Mouse (Mus musculus) heart, embryonic 11.5 days (tissue): ENCODE data around the gene Nes. TPM values are rescaled to one million over a fixed set of nuclear protein-coding genes. Genes with fewer than 3 reads are reported as not detected.

ENCODE experiments used
- ATAC-seq: fragments of 200-750 bp; cut with Nextera tagmentation; replicated peaks from 2 replicates; pipeline ENCODE4 v1.8.0; 2017; ENCODE audit warnings: moderate library complexity; ENCODE audit not compliant: insufficient number of reproducible peaks, low FRiP score, low TSS enrichment
- H3K27ac ChIP-seq: fragments of 300-500 bp; sonication (generic); 2 replicates; pipeline ENCODE4 v1.5.1; 2014; ENCODE audit warnings: mild to moderate bottlenecking, low read depth, low read length
- H3K27me3 ChIP-seq: fragments of 300-500 bp; sonication (generic); 2 replicates; pipeline ENCODE4 v1.6.1; 2014; ENCODE audit warnings: mild to moderate bottlenecking, low read length, mixed read lengths; ENCODE audit not compliant: control insufficient read depth, insufficient read depth
- H3K36me3 ChIP-seq: fragments of 300-500 bp; sonication (generic); 2 replicates; pipeline ENCODE4 v1.6.1; 2014; ENCODE audit warnings: mild to moderate bottlenecking, low read length, moderate library complexity, mixed read lengths; ENCODE audit not compliant: control insufficient read depth, insufficient read depth
- H3K4me1 ChIP-seq: fragments of 300-500 bp; sonication (generic); 2 replicates; pipeline ENCODE4 v1.6.1; 2014; ENCODE audit warnings: low read length; ENCODE audit not compliant: control insufficient read depth, insufficient read depth
- H3K4me2 ChIP-seq: fragments of 300-500 bp; sonication (generic); 2 replicates; pipeline ENCODE4 v1.6.1; 2014; ENCODE audit warnings: mild to moderate bottlenecking, moderate library complexity
- H3K4me3 ChIP-seq: fragments of 300-500 bp; sonication (generic); 2 replicates; pipeline ENCODE4 v1.5.1; 2014; ENCODE audit warnings: low read depth, low read length
- H3K9ac ChIP-seq: fragments of 300-500 bp; sonication (generic); 2 replicates; pipeline ENCODE4 v1.6.1; 2014; ENCODE audit warnings: mild to moderate bottlenecking, low read depth, low read length, moderate library complexity
- H3K9me3 ChIP-seq: fragments of 300-500 bp; sonication (generic); replicated peaks from 2 replicates; pipeline ENCODE4 v1.6.1; 2016; ENCODE audit warnings: low read length; ENCODE audit not compliant: control insufficient read depth
- WGBS: fragments of 180-500 bp; shearing (Covaris S2); extraction: QIAGEN DNeasy Blood & Tissue Kit; methylation state at CpG from one replicate; pipeline ENCODE4 v1.1.7; 2014; ENCODE audit not compliant: insufficient replicate concordance; 5-methylcytosine and 5-hydroxymethylcytosine counted together
- polyA plus RNA-seq: library from polyadenylated mRNA; unstranded; fragments of >200 nt; fragmentation: Nextera tagmentation; extraction: Ambion mirVana; gene quantifications from 2 replicates; pipeline ENCODE4 v1.2.1, GENCODE M21; 2014

Nes gene
- polyA plus RNA-seq, 1 experiment from 2014 or later = 15.1 TPM

DNA sequence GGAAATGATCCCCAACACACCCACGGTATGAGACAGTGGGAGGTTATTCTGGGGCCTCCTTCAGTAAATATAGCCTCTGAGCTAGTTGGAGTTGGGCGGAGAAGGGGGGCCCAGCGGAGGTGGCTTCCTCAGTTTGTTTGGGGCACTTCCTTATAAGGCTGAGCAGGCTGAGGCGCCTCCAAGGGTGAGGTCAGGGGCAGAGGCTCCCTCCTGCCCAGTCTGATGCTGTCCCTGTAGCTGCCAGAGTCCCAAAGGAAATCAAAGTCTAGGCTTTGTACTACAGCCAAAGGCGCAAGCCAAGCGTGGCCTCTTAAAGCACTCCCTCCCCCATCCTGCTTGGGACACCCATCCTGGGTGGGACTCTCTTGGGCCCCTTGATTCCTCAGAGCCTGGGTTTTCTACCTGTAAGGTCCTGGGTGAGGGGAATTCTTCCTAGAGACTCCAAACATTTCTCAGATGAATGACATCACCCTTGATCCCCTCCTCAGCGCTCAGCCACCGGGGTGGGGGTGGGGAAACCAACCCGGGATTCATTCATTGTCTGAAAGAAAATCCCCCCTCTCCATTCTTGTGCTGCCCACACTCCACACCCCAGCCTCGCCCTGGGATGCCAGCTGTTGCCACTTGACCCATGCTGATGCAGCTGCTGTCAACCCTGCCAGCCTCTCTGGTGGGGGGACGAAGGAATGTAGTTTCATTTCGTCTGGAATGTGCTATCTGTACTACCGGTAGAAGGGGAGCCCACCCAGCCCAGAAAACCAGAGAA is 12.1 kb downstream of the Nes start:
- Histone ChIP-seq H3K9ac (peak overlapping the region; percentile 70), H3K4me1 (peaks cover 69% of the 10 kb centered on the region), H3K9me3 (no peaks in the 10 kb centered on the region), H3K4me3 (peak overlapping the region; percentile 19; the same call in 1 of the 2 replicates), H3K36me3 (no peaks in the 10 kb centered on the region), H3K27me3 (peaks cover under 1% of the 10 kb centered on the region; the same call in 1 of the 2 replicates), H3K4me2 (peak overlapping the region; percentile 56), H3K27ac (peak overlapping the region; percentile 97)
- 2% methylated on average over 13 of the region's 13 CpGs for whole genome bisulfite sequencing
- ATAC-seq = peak; percentile 49; the same call in 1 of the 2 replicates

DNA sequence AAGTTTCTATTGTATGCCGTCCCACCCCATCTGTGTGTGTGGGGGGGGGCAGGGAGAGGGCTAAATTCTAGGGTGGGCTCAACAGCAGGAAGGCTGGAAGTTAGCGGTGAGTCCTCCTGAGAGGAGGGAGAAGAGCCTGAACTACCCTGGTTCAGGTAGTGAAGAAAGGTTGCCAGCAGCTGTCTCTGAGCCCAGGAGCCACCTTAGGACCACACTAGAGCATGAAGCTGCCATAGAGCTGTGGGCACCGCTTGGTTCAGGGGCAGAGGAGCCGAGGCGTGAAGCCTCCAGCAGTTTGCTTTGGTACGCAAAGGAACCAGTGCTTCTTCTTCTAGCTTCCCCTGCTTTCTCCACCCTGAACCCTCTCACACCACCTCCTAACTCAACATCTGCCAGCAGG is 12.7 kb downstream of the Nes start:
- H3K4me1 ChIP-seq = peaks cover 71% of the 10 kb centered on the region
- no peaks in the 10 kb centered on the region for H3K36me3 ChIP-seq
- peaks cover 7% of the 10 kb centered on the region for H3K27me3 ChIP-seq
- peak overlapping the region; percentile 56 for H3K4me2 ChIP-seq
- WGBS = 46% methylated on average over 6 of the region's 6 CpGs
- peak overlapping the region; percentile 97 for H3K27ac ChIP-seq
- peak overlapping the region; percentile 19; the same call in 1 of the 2 replicates for H3K4me3 ChIP-seq
- H3K9me3 ChIP-seq = no peaks in the 10 kb centered on the region
- H3K9ac ChIP-seq = peak overlapping the region; percentile 70
- no peak for ATAC-seq

DNA sequence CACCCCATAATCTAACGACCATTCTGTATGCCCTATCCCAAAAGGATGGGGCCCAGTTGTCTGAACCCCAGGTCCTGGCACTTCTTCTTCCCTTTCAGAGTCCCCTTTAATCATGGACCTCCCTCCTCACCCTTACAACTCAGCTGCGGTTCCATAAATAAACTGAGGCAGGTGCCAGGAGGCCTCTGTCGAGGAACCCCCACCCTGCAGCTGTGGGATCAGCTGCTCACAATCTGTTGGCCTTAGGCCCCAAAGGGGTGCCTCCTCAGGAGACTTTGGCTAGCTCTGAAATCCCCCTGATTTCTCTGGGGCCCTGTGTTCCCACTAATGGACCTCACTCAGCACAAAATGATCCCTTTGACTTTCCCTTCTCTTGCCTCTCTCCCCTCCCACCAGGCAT is 13.2 kb downstream of the Nes start:
- no peak for ATAC-seq
- 0 out of 2 replicates have a peak overlapping the region, but pooled peaks have one; percentile 70 for H3K9ac ChIP-seq
- H3K36me3 ChIP-seq = no peaks in the 10 kb centered on the region
- H3K4me1 ChIP-seq = peaks cover 71% of the 10 kb centered on the region
- no peak overlapping the region for H3K4me3 ChIP-seq
- peak overlapping the region; percentile 97; the same call in 1 of the 2 replicates for H3K27ac ChIP-seq
- no peak overlapping the region for H3K4me2 ChIP-seq
- 33% methylated on average over 3 of the region's 3 CpGs for WGBS
- H3K27me3 ChIP-seq = peaks cover 11% of the 10 kb centered on the region
- no peaks in the 10 kb centered on the region for H3K9me3 ChIP-seq

DNA sequence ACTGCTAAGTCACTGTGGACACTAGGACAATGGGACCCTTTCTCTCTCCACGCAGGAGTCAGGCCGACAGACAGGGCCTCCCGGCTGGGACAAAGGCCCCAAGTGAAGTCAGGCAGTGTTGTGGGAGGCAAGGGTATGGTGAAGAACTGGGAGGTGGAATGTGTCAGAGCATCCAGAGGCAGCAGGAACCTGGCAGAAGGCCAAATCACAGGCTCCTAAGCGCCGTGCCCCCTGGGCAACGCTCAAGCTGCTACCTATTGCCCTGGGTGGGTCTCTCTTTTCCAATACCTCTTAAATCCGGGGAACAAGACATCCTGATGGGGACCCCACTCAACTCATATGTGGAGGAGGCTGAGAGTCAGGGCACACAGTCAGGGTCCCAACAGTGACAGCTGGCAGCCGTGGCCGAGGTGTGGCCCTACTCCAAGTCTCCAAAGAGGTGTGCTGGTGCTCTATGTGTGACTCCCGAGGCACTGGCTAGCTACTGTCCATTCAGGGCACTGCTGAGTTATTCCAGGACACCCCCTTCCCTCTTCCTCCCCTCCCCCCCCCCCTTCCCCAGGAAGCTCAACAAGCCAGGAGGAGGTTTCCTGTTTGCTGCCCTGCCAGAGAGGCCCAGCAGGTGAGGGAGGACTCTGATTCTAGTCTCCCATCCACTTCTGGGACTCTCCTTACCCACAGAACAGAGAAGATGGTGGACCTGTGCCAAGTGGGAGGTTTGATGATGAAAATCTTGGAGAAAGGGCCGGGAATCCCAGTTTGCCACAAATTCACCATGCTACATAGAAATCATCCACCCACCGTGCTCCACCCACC is 14.8 kb downstream of the Nes start:
- Histone ChIP-seq H3K4me1 (peaks cover 64% of the 10 kb centered on the region), H3K4me3 (no peak overlapping the region), H3K9ac (no peak overlapping the region), H3K36me3 (no peaks in the 10 kb centered on the region), H3K9me3 (no peaks in the 10 kb centered on the region), H3K27me3 (peaks cover 26% of the 10 kb centered on the region), H3K4me2 (peak overlapping the region; percentile 22), H3K27ac (peak overlapping the region; percentile 79)
- ATAC-seq = 0 out of 2 replicates have a peak, but pooled peaks have one; percentile 15
- 34% methylated on average over 12 of the region's 12 CpGs for WGBS

DNA sequence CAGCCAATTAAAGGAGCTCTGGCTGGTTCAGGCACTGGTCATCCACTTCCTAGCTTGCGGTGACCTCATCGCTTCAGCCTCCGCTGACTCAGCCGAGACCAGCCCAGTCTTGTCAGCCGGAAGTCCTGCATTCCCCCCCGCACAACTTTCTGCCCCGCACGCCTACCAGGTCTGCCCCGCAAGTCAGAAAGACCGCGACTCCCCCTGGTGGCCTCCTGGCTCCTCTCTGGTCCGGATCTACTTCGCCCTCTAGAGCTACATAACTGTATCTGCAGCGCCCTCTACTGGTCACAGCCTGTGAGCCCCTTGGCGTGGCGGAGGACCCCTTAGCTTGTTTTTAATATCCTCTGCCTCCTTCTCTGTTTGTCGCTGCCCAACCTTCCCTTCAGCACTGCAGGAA is 16.0 kb downstream of the Nes start:
- WGBS = 0% methylated on average over 17 of the region's 17 CpGs
- Histone ChIP-seq H3K4me3 (peak overlapping the region; percentile 42), H3K27ac (no peak overlapping the region), H3K27me3 (peaks cover 34% of the 10 kb centered on the region), H3K36me3 (no peaks in the 10 kb centered on the region), H3K4me1 (peaks cover 53% of the 10 kb centered on the region), H3K9me3 (no peaks in the 10 kb centered on the region), H3K4me2 (peak overlapping the region; percentile 72), H3K9ac (peak overlapping the region; percentile 65; the same call in 1 of the 2 replicates)
- ATAC-seq = peak; percentile 62

DNA sequence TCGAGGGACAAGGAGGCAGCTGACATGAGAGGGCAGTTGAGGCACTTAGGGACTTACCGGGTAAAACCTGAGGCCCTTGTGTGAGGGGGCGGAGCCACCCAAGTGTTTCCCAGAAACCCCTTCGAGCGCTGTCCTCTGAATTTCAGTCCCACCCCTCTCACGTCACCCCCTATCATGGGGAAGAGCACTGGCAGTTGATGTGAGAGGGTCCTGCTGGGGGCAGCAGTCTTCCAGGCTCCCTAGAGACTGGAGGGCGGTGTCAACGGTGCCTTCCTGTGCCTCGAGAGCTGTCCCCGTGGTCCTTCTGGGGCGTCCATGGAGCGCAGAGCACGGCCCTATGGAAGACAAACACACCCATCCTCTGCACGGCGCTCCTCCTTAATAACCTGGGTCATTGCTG is 16.8 kb downstream of the Nes start:
- ATAC-seq = peak; percentile 19; the same call in 1 of the 2 replicates
- Histone ChIP-seq H3K4me1 (peaks cover 46% of the 10 kb centered on the region), H3K4me3 (peak overlapping the region; percentile 42), H3K9me3 (no peaks in the 10 kb centered on the region), H3K36me3 (no peaks in the 10 kb centered on the region), H3K9ac (peak overlapping the region; percentile 65), H3K4me2 (peak overlapping the region; percentile 72), H3K27me3 (peaks cover 40% of the 10 kb centered on the region), H3K27ac (no peak overlapping the region)
- 1% methylated on average over 15 of the region's 15 CpGs for WGBS

DNA sequence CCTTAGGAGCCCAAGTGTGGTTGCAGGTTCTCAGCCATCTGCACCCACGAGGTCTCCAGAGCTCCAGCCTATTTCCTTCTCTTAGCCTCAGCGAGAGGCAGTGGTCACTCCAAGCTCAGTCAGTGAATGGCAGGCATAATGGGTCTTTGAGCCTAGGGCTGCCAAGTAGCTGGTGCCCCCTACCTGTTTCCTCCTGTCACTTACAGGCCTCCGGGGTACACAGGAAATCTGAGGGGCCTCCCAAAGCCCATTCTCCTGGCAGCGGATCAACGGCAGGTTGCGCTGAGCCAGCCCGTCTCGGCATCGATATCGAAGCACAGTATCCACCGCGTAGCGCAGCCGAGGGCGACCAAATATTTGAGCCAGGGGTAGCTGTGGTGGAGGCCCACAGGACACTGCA is 17.2 kb downstream of the Nes start:
- Histone ChIP-seq H3K4me1 (peaks cover 41% of the 10 kb centered on the region), H3K27ac (no peak overlapping the region), H3K36me3 (no peaks in the 10 kb centered on the region), H3K9ac (no peak overlapping the region), H3K9me3 (no peaks in the 10 kb centered on the region), H3K4me2 (peak overlapping the region; percentile 72), H3K27me3 (peaks cover 44% of the 10 kb centered on the region), H3K4me3 (peak overlapping the region; percentile 42)
- WGBS = 10% methylated on average over 15 of the region's 15 CpGs
- no peak for ATAC-seq

DNA sequence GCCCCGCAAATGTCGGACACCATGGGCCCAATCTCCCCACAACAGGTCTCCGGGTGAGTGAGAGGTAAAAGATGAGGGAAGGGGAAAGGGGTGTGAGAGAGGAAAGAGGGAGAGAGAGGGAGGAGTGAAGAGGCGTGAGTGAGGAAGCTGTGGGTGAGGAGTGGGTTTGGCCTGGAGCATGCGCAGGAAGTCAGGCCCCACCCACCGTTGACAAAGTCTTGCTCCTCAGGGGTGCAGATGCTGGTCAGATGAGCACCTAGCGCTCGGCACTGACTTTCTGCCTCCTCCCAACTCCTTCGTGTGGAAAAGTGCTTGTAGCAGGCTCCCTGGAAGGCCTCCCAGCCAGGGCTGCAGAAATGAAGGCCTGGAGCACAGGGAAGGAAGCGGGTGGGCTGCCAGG is 19.1 kb downstream of the Nes start:
- H3K36me3 ChIP-seq = no peaks in the 10 kb centered on the region
- H3K9ac ChIP-seq = no peak overlapping the region
- H3K4me2 ChIP-seq = no peak overlapping the region
- no peaks in the 10 kb centered on the region for H3K9me3 ChIP-seq
- peaks cover 26% of the 10 kb centered on the region for H3K4me1 ChIP-seq
- ATAC-seq = no peak
- H3K4me3 ChIP-seq = no peak overlapping the region
- peaks cover 63% of the 10 kb centered on the region for H3K27me3 ChIP-seq
- H3K27ac ChIP-seq = no peak overlapping the region
- WGBS = 30% methylated on average over 10 of the region's 10 CpGs
